In genomic region chr2:128571001-128571400, GRCm38 (mm10) we compare ENCODE assay signal across 38 mouse cellular contexts. TPM values are rescaled to one million over a fixed set of nuclear protein-coding genes. Genes with fewer than 3 reads are reported as not detected.
"Had no signal": no experiment of that assay in that cellular context is flagged by ENCODE, and none has a peak within 500 bp of the region (broad histone marks: within the 10 kb centered on the region; RNA-seq: fewer than 3 reads in every experiment).

No protein-coding gene starts in this region.

- H3K9me3 ChIP-seq: heart, embryonic 13.5 days; heart, embryonic 15.5 days; hindbrain, embryonic 10.5 days; hindbrain, embryonic 12.5 days; intestine, embryonic 15.5 days; limb, embryonic 10.5 days; limb, embryonic 12.5 days; liver, embryonic 13.5 days had no signal

- H3K4me3 ChIP-seq: gastrocnemius, adult 2 months; heart, adult 2 months; heart, embryonic 13.5 days; heart, embryonic 15.5 days; hindbrain, embryonic 10.5 days; hindbrain, embryonic 12.5 days; intestine, embryonic 15.5 days; layer of hippocampus, adult 2 months; left cerebral cortex, adult 2 months; limb, embryonic 10.5 days; limb, embryonic 12.5 days; liver, embryonic 13.5 days had no signal

- H3K27ac ChIP-seq: gastrocnemius, adult 2 months; heart, adult 2 months; heart, embryonic 13.5 days; heart, embryonic 15.5 days; hindbrain, embryonic 10.5 days; hindbrain, embryonic 12.5 days; hindbrain, embryonic 14.5 days; intestine, embryonic 15.5 days; layer of hippocampus, adult 2 months; left cerebral cortex, adult 2 months; limb, embryonic 10.5 days; limb, embryonic 12.5 days; liver, embryonic 13.5 days had no signal

- DNase-seq: gastrocnemius, adult 2 months; gastrocnemius, postnatal 10 days; gastrocnemius, postnatal 25 days; heart, adult 2 months; heart, postnatal 14 days; heart, postnatal 4 days; kidney, adult 18-20 months; kidney, adult 8-10 months; kidney, postnatal 10 days; kidney, postnatal 25 days; kidney, postnatal 4 days; liver; liver, embryonic 13.5 days had no signal

- H3K9ac ChIP-seq: heart, embryonic 13.5 days; heart, embryonic 15.5 days; hindbrain, embryonic 12.5 days; hindbrain, embryonic 14.5 days; intestine, embryonic 15.5 days; limb, embryonic 12.5 days; liver, embryonic 13.5 days had no signal

- H3K36me3 ChIP-seq: heart, embryonic 13.5 days; heart, embryonic 15.5 days; hindbrain, embryonic 10.5 days; hindbrain, embryonic 12.5 days; intestine, embryonic 15.5 days; limb, embryonic 10.5 days; limb, embryonic 12.5 days; liver, embryonic 13.5 days had no signal

- ATAC-seq: hindbrain, embryonic 16.5 days; inflammation-experienced regulatory T-cells, adult 6 months; intestine, embryonic 15.5 days; intestine, postnatal 0 days had no signal

- H3K27me3 ChIP-seq: hindbrain, embryonic 12.5 days; intestine, embryonic 15.5 days; limb, embryonic 12.5 days; liver, embryonic 13.5 days had no signal

- H3K4me2 ChIP-seq: heart, embryonic 11.5 days; heart, embryonic 13.5 days; heart, embryonic 15.5 days; hindbrain, embryonic 12.5 days; hindbrain, embryonic 14.5 days; intestine, embryonic 15.5 days; limb, embryonic 12.5 days; liver, embryonic 11.5 days; liver, embryonic 13.5 days had no signal

RNA-seq across cellular contexts. Expression of gene Spdye4c, which starts 20.0 kb away (rescaled TPM):
- total RNA-seq: gastrocnemius, adult 2 months; gastrocnemius, postnatal 10 days; gastrocnemius, postnatal 25 days; gastrocnemius, postnatal 4 days; granulocyte monocyte progenitor cell, adult 5-6 weeks; heart, adult 2 months; heart, postnatal 14 days; heart, postnatal 4 days; layer of hippocampus, adult 2 months; layer of hippocampus, postnatal 10 days; layer of hippocampus, postnatal 25 days; left cerebral cortex, adult 2 months; left cerebral cortex, postnatal 14 days; left cerebral cortex, postnatal 36 days had no signal
- polyA plus RNA-seq: heart, adult 2 months; heart, embryonic 11.5 days; heart, embryonic 13.5 days; heart, embryonic 15.5 days; heart, postnatal 0 days; hindbrain, embryonic 10.5 days; hindbrain, embryonic 12.5 days; hindbrain, embryonic 14.5 days; hindbrain, embryonic 16.5 days; inflammation-experienced regulatory T-cells, adult 6 months; intestine, embryonic 15.5 days; intestine, postnatal 0 days; kidney, embryonic 14.5 days; kidney, embryonic 16.5 days; limb, embryonic 10.5 days; limb, embryonic 12.5 days; limb, embryonic 14.5 days; liver, embryonic 11.5 days; liver, embryonic 13.5 days had no signal
